Mouse (Mus musculus) urinary bladder, postnatal 4 days (tissue): Measurements from ENCODE around the gene Hs1bp3.

Experiments
- DNase-seq, 2 experiments: peaks; one replicate each; pipeline ENCODE4 v3.0.0; 2021 to 2022; ENCODE audit warnings: low spot score in 2 of 2

Gene Hs1bp3

DNA sequence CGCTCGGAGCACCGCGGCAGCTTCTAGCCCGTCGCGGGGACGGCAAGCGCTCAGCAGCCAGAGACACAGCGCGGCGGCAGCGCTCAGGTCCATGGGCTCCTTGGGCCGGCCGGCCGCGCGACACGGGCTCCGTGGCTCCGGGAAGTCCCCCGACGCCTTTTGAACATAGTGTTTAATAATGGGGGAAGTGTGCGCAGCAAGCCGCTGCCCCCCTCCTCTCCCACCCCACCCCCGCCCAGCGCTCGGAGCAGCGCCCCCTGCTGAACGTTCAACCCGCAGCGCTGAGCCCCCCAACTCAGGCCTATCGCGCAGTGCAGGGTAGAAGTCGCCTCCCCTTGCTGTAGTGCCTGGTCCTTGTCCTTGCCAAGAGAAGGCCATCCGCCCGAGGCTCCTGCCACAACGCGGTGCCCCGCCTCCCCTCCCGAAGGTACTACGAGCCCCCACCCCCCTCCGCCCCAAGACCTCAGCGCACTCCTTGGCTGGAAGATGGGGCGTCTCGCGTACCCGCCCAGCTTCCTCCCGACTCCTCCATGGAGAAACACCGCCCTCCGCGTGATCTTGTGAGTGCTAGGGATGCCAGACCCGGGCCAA, 11.3 kb upstream of the Hs1bp3 start, which contains the start of gene Gdf7:
TSS of gene Gdf7 (minus strand) at position 114 of the 591 bp plus-strand sequence.
- DNase-seq = no peak

GRCm38 (mm10) chr12:8305258-8305657, 8.0 kb upstream of the Hs1bp3 start:
- no peak for DNase-seq

GRCm38 (mm10) chr12:8306432-8306831, 6.8 kb upstream of the Hs1bp3 start:
- DNase-seq = no peak

DNA sequence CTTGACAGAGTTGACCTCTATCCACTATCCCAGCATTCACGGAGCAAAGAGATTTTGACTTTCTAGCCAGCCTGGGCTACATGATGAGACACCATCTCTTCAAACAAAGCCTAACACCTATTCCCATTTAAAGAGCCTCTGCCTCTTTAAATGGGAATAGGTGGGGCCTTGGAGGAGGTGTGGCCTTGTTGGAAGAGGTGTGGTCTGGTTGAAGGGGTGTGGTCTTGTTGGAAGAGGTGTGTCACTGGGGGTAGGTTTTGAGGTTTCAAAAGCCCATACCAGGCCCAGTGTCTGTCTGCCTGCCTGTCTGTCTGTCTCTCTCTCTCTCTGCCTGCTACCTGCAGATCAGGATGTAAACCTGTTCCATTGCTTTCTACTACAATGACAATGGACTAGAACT, 6.3 kb upstream of the Hs1bp3 start:
- no peak for DNase-seq

DNA sequence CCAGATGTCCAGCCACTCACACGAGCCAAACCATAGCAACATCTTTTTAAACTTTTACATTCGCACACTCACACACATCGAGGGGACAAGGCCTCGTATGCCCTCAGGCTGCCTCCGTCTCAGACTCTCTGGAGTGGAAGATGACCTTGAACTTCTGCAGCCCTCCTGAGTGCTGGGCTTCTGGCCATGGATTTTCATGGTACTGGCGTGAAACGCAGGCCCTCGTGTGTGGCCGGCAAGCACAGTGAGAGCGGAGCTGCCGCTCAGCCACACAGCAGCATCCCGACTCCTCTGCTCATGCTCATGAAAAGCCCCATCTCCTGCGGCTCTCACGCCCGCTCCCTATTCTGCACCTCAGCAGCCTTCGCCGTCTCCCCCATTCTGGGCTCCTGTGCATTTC, 2.2 kb upstream of the Hs1bp3 start:
- no peak for DNase-seq

GRCm38 (mm10) chr12:8312266-8312665, 966 bp upstream of the Hs1bp3 start:
- no peak for DNase-seq

DNA sequence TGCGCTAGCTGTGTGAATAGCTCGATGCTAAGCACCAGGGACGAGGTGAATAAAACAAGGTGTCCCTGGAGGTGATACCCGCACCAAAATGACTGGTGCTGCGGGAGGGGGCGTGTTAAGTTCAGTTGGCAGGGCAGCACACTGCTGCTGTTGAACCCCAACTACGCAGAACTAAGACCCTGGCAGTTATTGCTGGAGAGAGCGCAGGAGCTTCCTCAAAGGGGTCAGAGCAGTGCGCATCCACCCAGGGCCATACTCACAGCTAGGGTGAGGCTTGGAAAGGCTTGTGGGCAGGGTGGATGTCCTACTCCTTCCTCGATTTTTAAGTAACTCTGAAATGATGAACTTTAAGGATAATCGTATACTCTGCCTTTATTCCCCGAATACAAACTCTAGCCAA, 541 bp downstream of the Hs1bp3 start:
- DNase-seq = no peak

DNA sequence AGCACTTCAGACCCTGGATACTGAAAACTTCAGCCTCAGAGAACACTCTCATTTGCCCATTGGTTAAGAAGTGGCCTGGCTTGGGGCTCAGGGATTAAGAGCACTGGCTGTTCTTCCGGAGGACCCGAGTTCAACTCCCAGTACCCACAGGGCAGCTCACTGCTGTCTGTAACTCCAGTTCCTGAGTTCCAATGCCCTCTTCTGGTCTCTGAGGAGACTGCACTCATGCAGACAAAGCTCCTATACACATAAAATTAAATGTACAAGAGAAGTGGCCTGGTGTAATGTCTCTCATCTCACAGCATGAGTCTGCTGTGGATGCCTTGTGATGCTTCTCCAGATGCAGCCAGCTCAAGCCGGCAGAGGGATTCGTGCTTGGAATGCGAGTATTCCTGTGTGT, 3.3 kb downstream of the Hs1bp3 start:
- DNase-seq = no peak

- DNase-seq = peak; percentile 63 to 83
Observed at GRCm38 (mm10) chr12:8320084-8320713, 7.0 kb downstream of the Hs1bp3 start.

DNA sequence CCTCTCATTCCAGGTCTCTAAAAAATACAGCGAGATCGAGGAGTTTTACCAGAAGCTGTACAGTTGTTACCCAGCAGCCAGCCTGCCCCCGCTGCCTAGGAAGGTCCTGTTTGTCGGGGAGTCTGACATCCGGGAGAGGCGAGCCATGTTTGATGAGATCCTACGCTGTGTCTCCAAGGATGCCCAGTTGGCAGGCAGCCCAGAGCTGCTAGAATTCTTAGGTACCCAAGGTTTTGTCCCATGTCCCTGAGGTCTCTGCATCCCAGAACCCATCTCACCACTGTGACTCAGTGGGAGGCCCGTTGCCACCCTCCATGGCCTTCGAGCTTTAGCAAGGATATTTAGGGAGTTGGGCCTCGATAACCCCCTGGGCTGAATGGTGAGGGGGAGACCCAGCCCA, 8.3 kb downstream of the Hs1bp3 start:
- no peak for DNase-seq

DNA sequence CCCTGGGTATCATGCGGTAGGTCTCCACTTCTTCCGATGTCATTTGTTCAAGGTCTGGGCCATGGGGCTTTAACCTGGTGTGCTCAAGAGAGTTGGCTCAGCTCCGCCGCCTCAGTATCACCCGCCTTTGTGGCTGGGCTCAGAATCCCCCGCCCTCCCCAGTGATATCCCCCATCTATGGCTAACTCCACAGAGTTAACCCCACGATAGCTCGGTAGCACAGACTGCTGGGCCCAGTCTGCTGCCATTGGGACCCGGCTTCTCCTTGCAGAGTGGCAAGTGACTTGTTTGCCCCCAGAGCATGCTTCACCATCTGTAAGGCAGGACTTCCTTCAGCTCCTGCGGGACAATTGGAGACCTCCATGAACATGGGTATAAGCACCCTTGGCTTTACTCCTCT, 10.9 kb downstream of the Hs1bp3 start:
- DNase-seq = no peak

DNA sequence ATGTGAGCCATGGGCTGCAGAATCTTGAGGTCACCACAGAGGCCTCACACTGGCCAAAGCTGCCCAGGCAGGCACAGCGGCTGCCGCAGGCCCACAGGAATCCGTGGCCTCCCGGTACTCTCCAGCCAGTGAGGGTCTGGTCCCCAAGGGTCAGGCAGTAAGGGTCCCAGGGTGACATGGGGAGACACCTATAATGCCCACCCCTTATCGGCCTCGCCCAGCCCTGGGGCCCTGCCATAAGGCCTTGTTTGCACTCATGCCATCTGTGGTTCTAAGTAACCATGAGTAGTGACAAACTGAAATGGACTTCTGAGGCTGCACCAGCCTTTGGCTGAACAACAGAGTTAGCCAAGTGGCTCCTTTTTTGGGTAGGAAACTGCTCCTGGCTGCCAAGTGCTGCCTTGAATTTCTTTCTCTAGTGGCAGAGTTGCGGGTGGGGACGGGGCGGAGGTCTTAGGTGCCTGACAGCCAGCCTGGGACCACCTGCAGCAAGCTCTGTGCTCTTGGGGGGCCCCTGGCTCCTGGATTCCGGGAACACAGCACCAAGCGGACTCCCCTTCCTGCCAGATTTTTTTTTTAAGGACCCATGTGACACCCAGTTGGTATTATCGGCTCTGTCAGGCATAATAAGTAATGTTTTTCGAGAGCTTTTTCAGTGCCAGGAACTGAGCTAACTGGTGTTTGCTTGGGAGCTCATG, 12.2 kb downstream of the Hs1bp3 start:
- DNase-seq = no peak

GRCm38 (mm10) chr12:8325943-8326522, 12.8 kb downstream of the Hs1bp3 start:
- DNase-seq = no peak

- DNase-seq = peak; percentile 86 to 95
Observed at GRCm38 (mm10) chr12:8326825-8327674, 13.8 kb downstream of the Hs1bp3 start.

DNA sequence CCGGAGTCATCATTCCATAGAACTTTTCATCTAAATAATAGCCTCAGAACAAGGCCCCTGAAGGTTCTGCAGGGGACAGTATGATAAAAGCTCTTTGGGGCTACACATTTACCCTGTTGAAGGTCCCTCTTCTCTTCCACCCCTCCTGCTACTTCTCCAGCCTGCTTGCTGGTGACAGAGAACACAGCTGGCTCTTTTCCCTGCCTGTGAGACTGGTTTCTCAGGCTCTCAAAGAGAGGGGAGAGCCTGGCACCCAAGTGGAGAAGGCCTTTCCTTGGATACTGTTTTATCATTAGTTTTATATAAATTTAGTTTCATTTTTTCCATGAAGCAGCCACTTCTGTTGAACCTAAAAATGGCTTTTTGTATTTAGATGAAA, 14.4 kb downstream of the Hs1bp3 start:
- DNase-seq = no peak

- no peak for DNase-seq
Observed at GRCm38 (mm10) chr12:8329236-8329635, 16.0 kb downstream of the Hs1bp3 start.

GRCm38 (mm10) chr12:8331489-8332173, 18.4 kb downstream of the Hs1bp3 start:
- peak; percentile 65 to 67 for DNase-seq

GRCm38 (mm10) chr12:8332174-8332542, 18.9 kb downstream of the Hs1bp3 start:
- no peak for DNase-seq

DNA sequence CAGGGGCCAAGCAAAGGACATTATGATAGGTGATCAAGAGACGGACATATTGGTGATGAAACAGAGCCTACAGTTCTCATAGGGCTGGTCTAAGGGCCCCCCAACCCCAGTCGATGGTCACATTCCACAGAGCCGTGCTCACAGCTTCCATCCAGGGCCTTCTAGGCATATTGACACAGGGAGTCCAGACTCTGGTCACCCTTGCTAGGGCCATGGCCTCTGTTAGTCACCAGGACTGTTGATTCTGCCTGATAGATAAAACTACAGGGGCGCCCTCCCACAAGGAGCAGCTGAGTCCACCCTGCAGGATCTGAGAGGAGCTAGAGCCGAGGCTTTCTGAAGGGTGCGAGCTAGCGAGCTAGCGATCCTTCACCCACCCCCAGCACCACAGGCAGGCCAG, 20.4 kb downstream of the Hs1bp3 start:
- DNase-seq = no peak

- DNase-seq = no peak
Observed at GRCm38 (mm10) chr12:8334261-8334660, 21.0 kb downstream of the Hs1bp3 start.

DNA sequence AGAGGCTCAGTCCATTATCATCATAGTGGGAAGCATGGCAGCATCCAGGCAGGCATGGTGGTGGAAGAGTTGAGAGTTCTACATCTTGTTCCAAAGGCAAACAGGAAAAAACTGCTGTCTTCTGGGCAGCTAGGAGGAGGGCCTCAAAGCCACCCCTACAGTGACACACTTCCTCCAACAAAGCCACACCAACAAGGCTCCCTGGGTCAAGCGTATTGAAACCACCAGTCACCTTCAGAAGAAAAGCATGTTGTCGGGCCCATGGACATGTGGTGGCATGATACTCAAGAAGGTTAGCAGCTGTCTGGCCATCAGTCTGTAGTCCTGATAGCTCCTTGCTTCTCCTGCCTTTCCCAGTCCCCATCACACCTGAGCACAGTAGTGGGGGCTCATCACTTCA, 22.3 kb downstream of the Hs1bp3 start:
- no peak for DNase-seq
